Mouse (Mus musculus) ES-Bruce4 (cell line): ENCODE data around the gene Stk24.

Source experiments
- CTCF ChIP-seq: IDR thresholded peaks from one replicate; pipeline ENCODE4 v1.8.1; 2011; ENCODE audit warnings: low read depth, low read length
- EP300 ChIP-seq: IDR thresholded peaks from 2 replicates; pipeline ENCODE4 v1.6.1; 2011; ENCODE audit warnings: low read depth, low read length; ENCODE audit not compliant: insufficient read depth
- POLR2A ChIP-seq: IDR thresholded peaks from one replicate; pipeline ENCODE4 v1.8.1; 2011; ENCODE audit warnings: low read length; ENCODE audit not compliant: insufficient read depth

DNA sequence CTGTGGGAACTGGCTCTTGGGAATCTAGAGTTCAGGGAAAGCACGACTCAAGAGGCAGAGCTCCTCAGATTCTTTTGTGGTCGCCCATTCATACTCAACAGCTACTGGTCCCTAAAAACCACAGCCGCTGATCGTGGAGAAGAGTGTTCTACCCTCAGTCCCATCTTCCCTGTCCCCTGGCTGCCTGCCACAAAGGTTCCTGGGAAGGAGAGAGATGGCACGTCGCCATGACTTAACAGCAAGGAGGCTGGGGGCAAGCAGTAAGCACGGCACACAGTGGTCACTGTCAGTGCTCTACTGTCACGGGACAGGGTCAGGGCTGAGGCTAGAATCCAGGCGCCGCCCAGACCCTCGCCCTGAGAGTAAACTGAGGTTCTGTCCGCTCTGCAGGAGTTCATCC lies 104.8 kb downstream of the Stk24 start:
- TF ChIP-seq POLR2A (no peak), CTCF (no peak), EP300 (no peak)
